Mouse (Mus musculus) R1 (cell line): Measurements from ENCODE around the gene A930017K11Rik.

Experiments used
- DNase-seq: peaks from one replicate; pipeline ENCODE4 v3.0.0-alpha.2; 2018; ENCODE audit warnings: low read depth, low spot score

Gene A930017K11Rik

GRCm38 (mm10) chr17:25958771-25959494, 6.6 kb upstream of the A930017K11Rik start:
- no peak for DNase-seq

- DNase-seq = no peak
Observed at GRCm38 (mm10) chr17:25957586-25958051, 5.3 kb upstream of the A930017K11Rik start.

DNA sequence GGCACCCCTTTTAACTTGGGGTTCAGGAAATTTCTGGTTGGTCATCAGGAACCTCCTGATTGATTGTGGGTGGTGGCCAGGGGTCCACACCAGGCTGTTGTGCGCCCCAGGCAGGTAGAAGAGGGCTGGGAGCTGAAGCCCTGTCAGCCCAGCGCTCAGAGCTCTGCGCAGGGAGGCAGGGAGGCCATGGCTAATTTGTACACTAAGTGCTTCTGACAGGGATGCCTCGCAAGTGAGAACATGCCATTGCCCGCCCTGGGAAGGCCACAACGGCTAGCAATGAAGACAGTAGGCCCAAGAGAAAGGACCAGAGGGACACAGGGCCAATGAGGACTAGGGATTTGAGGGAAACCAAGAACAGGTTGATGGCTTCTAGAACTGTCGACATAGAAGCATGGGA, 4.3 kb upstream of the A930017K11Rik start:
- DNase-seq = no peak

- DNase-seq = no peak
Observed at GRCm38 (mm10) chr17:25956201-25956600, 3.8 kb upstream of the A930017K11Rik start.

- DNase-seq = no peak
Observed at GRCm38 (mm10) chr17:25955736-25956135, 3.4 kb upstream of the A930017K11Rik start.

- no peak for DNase-seq
Observed at GRCm38 (mm10) chr17:25954671-25955070, 2.3 kb upstream of the A930017K11Rik start.

- no peak for DNase-seq
Observed at GRCm38 (mm10) chr17:25953161-25953560, 796 bp upstream of the A930017K11Rik start.

DNA sequence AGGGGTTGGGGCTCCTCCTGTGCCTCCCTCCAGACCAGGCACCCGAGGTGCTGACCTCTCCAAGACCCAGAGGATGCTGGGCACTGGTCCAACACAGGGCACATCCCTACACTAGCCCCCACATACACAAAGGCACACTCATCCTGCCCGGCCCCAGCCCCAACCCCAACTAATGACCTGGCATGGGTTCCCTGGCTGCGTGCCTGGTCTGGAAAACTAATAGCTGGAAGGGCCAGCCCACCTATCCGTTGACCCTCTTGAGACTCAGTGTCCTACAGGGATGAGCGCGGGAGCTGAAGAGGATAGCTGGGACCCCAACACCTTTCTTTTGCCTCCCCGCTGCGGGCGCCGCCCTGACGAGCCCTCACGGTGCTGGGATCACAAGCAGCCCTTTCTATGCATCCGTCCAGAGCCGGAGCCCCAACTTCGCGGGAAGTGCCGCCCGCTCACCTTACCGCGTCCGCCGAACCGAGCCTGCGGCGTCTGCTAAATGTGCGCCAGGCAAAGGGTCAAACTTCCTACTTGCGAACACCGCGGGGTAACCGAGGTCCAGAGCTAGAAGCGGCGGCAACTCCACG, 1.1 kb downstream of the A930017K11Rik start:
- DNase-seq = no peak

DNA sequence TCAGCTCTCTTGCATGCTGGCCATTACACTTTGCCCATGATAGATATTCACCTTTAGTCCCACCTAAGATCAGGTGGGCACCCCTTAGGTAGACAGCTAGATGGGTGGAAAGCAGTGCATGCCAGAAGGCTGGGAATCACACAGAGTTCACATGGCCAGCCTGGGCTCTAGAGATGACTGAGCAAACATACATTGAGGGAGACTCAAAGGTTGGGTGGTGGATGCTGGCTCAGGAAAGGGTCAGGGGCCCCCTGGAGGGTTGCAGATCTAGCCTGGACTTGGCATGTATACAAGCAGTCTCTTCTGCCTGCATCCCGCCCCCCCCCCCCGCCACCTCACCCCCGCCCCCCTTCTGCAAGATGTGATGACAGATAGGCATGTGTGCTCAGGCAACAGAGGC, 1.7 kb downstream of the A930017K11Rik start:
- DNase-seq = no peak

DNA sequence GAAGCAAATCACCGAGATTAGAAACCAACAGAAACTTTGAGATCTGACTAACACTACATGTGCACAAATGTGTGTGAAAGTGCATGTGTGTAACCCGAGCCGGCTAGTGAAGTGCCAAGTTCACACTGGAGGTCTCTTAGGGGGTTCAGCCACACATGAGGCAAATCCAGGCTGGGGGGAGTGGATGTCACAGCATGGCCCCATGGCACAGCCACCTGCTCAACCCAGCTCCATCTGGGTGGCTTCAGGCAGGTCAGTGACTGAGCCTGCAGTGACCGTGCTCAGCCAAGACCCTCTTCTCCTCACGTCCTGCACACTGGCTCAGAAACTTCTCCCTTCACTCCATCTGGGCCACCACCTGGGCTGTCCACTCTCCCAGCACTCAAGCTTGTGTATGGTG, 2.4 kb downstream of the A930017K11Rik start:
- DNase-seq = no peak

DNA sequence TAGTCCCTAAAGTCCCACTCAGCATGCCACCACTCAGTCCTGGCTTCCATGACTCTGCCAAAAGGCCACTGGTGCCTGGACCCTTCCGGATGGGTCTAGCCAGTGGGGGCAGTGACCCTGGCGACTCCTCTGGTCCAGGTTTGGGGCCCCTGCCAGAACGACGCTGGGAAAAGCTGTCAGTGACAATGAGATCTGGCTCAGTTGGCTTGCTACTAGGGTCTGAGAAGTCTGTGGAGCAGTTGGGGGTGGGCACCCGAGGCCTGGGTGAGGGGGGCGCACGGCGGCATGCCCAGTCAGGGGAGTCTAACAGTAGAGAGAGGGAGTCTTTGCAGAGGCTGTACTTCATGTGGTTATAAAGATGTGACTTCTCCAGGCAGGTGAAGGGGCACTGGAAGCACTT, 4.3 kb downstream of the A930017K11Rik start:
- DNase-seq = no peak

GRCm38 (mm10) chr17:25947576-25947975, 4.8 kb downstream of the A930017K11Rik start:
- no peak for DNase-seq

DNA sequence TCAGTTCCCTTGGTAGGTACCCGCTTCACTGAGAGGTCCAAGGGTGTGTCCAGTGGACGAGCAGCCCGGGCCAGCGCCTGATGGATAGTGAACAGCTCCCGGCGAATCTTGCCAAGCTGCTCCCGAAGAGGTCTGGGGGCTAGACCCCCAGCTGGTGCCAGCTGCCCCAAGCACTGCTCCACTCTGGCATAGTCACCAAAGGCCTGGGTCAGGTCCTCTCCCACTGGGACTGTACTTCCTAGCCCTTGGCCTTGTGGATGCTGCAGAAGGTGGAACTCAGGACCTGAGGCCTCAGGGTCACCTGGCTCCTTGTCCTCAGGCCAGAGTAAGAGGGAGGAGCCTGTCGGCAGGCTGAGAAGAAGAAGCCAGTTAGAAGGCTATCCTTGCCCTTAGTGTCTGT, 5.5 kb downstream of the A930017K11Rik start:
- DNase-seq = no peak

GRCm38 (mm10) chr17:25946349-25946748, 6.0 kb downstream of the A930017K11Rik start:
- DNase-seq = no peak

GRCm38 (mm10) chr17:25945517-25946155, 6.7 kb downstream of the A930017K11Rik start:
- no peak for DNase-seq

DNA sequence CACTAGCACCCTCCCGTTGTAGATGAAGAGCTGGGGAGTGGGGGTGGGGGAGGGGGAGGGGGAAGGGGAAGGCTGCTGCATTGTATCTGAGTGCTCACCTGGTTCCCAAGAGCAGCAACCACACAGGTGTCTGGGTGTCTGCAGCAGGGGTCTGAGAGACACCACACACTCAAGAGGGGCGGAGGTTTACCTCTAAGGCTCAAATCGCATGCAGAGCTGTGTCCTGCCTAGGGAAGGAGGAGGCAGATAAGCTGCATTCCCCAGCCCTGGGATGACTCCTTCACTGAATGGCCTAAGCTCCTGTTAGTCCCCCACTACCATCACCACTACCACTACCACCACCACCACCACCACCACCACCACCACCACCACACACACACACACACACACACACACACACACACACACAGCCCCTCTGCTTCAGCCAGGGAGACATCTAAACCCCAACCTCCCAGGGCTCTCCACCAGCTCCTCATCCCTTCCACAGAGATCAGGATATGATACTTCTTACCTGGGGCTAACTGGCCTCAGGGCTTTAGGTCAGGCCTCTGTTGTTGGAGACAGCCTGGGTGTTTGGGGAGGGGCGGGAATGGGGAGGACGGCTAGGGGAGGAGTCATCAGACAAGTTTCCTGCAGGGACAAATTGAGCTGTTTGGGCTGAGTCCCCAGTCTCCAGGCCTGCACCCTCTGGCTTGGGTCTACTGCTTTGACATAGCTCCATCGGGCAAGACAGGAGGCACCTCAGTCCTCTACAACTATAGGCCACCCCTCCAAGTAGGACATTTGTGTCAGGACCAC, 7.8 kb downstream of the A930017K11Rik start, which contains the start of the genes Pigq and Nhlrc4:
Gene Pigq (minus strand): TSS at position 571 of the 798 bp plus-strand sequence.
Gene Nhlrc4 (minus strand): TSS at position 596 of the 798 bp plus-strand sequence.
- DNase-seq = peak; percentile 29

- no peak for DNase-seq
Observed at GRCm38 (mm10) chr17:25943769-25944168, 8.6 kb downstream of the A930017K11Rik start.

DNA sequence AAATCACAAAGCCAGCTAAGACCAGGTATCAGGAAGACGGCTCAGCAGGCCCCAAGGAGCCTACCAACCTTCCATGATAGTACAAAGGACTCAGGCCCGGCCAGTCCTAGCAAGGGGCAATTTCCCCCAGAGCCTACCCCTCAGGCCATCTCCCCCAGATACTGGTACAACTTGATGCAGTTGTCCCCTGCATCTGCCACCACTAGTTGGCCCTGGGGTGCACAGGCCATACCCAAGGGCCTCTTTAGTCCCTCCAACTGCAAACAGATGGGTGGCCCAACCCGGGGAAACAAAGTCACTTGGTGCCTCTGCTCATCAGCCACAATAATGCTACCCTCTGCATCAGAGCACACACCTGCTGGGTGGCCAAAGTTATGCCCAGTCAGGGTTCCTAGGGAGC, 9.1 kb downstream of the A930017K11Rik start:
- DNase-seq = no peak

GRCm38 (mm10) chr17:25942597-25943151, 9.7 kb downstream of the A930017K11Rik start:
- no peak for DNase-seq

- DNase-seq = peak; percentile 71
Observed at GRCm38 (mm10) chr17:25941511-25942241, 10.7 kb downstream of the A930017K11Rik start.

DNA sequence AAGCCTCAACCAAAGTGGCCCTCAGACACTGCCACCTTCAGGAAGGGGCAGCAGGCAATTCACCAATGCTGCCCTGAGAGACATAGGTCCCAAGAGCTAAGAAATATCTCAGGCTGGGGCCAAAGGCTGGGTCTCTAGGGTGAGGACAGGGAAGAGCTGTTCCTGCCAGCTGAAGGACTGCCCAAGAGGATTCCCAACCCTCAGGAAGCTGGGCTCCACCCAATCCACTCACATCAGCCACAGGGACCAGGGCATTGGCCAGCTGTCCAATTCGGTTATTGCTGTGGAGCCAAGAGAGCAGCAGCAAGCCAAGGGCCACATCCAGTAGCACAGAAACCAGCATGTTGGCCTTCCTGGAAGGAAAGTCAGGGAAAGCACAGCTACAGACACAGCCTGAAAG, 17.8 kb downstream of the A930017K11Rik start:
- no peak for DNase-seq
